Mouse (Mus musculus) small intestine, adult 2 months (tissue): ENCODE results near the gene Gm20388.

Experiments used
- CTCF ChIP-seq: fragments of 200-500 bp; IDR thresholded peaks from 2 replicates; pipeline ENCODE4 v1.5.1; 2012; ENCODE audit warnings: low read depth, mild to moderate bottlenecking, control low read depth, inconsistent platforms, low read length, moderate library complexity, mixed read lengths; ENCODE audit not compliant: insufficient replicate concordance, insufficient read length; ENCODE audit errors: extremely low read depth
- POLR2A ChIP-seq: fragments of 200-500 bp; IDR thresholded peaks from 2 replicates; pipeline ENCODE4 v1.6.1; 2012; ENCODE audit warnings: low read depth, mild to moderate bottlenecking, control low read depth, inconsistent platforms, low read length, moderate library complexity

DNA sequence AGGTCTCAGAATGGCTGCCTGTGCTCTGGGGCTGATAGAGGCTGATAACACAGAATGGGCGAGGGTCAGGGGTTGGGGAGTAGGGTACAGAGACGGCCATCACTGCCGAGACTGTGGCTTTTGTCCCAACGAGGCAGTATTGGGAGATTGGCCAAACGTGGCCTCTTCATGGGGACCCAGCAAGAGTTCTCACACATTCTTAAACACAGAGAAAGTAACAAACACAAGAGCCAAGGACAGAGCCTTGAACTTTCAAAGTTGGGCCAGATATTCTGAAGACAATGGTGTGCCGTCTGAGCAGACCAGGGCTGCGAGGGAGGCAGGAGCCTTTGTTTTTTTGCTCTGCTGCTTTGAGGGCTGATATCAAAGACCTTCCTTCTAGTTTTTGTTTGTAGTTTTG is 2001.3 kb downstream of the Gm20388 start:
- TF ChIP-seq CTCF, result no peak
- TF ChIP-seq POLR2A, result no peak
